Mouse (Mus musculus) hindbrain, embryonic 16.5 days (tissue): ENCODE measurements at regions not wholly inside any gene's neighbourhood (a gene's known extent, or its start where the extent isn't known, plus 50 kb on each side); places are given as distances from the start of the nearest gene placed in this dataset.

Source experiments
- ATAC-seq: fragments of 200-750 bp; cut with Nextera tagmentation; 2 replicates; pipeline ENCODE4 v1.8.0; 2017; ENCODE audit warnings: moderate TSS enrichment, moderate library complexity
- H3K27ac ChIP-seq: fragments of 300-500 bp; sonication (generic); 2 replicates; pipeline ENCODE4 v1.5.1; 2014; ENCODE audit warnings: low read depth, mild to moderate bottlenecking, control low read depth, low read length, moderate library complexity
- H3K27me3 ChIP-seq: fragments of 300-500 bp; sonication (generic); replicated peaks from 2 replicates; pipeline ENCODE4 v1.6.1; 2014; ENCODE audit warnings: low read length; ENCODE audit not compliant: control insufficient read depth, insufficient read depth
- H3K36me3 ChIP-seq: fragments of 300-500 bp; sonication (generic); 2 replicates; pipeline ENCODE4 v1.6.1; 2014; ENCODE audit warnings: mild to moderate bottlenecking, low read length, moderate library complexity, mixed read lengths; ENCODE audit not compliant: control insufficient read depth, insufficient read depth
- H3K4me1 ChIP-seq: fragments of 300-500 bp; sonication (generic); 2 replicates; pipeline ENCODE4 v1.6.1; 2014; ENCODE audit warnings: low read depth, low read length; ENCODE audit not compliant: control insufficient read depth, insufficient read depth
- H3K4me2 ChIP-seq: fragments of 300-500 bp; sonication (generic); 2 replicates; pipeline ENCODE4 v1.6.1; 2014; ENCODE audit warnings: mild to moderate bottlenecking, low read length, control low read depth, moderate library complexity
- H3K4me3 ChIP-seq: fragments of 300-500 bp; sonication (generic); 2 replicates; pipeline ENCODE4 v1.5.1; 2014; ENCODE audit warnings: mild to moderate bottlenecking, low read length, control low read depth, moderate library complexity
- H3K9ac ChIP-seq: fragments of 300-500 bp; sonication (generic); 2 replicates; pipeline ENCODE4 v1.6.1; 2014; ENCODE audit warnings: low read depth, mild to moderate bottlenecking, control low read depth, low read length, moderate library complexity
- H3K9me3 ChIP-seq: fragments of 300-500 bp; sonication (generic); 2 replicates; pipeline ENCODE4 v1.6.1; 2014; ENCODE audit warnings: mild to moderate bottlenecking, low read length, moderate library complexity; ENCODE audit not compliant: control insufficient read depth
- WGBS: fragments of 180-500 bp; shearing (Covaris S2); extraction: QIAGEN DNeasy Blood & Tissue Kit; methylation state at CpG from one replicate; pipeline ENCODE4 v1.1.7; 2014; 5-methylcytosine and 5-hydroxymethylcytosine counted together

- H3K36me3 ChIP-seq = no peaks in the 10 kb centered on the region
- no peaks in the 10 kb centered on the region for H3K9me3 ChIP-seq
- WGBS = 83% methylated on average over 3 of the region's 3 CpGs
- no peak overlapping the region for H3K4me3 ChIP-seq
- H3K4me2 ChIP-seq = no peak overlapping the region
- H3K4me1 ChIP-seq = no peaks in the 10 kb centered on the region
- no peaks in the 10 kb centered on the region for H3K27me3 ChIP-seq
- H3K9ac ChIP-seq = no peak overlapping the region
- ATAC-seq = no peak
- H3K27ac ChIP-seq = no peak overlapping the region
These were observed 202.8 kb downstream of the Il15 start for GRCm38 (mm10) chr8:82200176-82200575.

GRCm38 (mm10) chr8:82196504-82196903 lies 206.5 kb downstream of the Il15 start:
- no peaks in the 10 kb centered on the region for H3K27me3 ChIP-seq
- WGBS = 59% methylated on average over 3 of the region's 3 CpGs
- H3K4me2 ChIP-seq = no peak overlapping the region
- no peak overlapping the region for H3K9ac ChIP-seq
- H3K27ac ChIP-seq = no peak overlapping the region
- no peaks in the 10 kb centered on the region for H3K9me3 ChIP-seq
- no peak overlapping the region for H3K4me3 ChIP-seq
- H3K4me1 ChIP-seq = no peaks in the 10 kb centered on the region
- peak; percentile 81 for ATAC-seq
- H3K36me3 ChIP-seq = no peaks in the 10 kb centered on the region

DNA sequence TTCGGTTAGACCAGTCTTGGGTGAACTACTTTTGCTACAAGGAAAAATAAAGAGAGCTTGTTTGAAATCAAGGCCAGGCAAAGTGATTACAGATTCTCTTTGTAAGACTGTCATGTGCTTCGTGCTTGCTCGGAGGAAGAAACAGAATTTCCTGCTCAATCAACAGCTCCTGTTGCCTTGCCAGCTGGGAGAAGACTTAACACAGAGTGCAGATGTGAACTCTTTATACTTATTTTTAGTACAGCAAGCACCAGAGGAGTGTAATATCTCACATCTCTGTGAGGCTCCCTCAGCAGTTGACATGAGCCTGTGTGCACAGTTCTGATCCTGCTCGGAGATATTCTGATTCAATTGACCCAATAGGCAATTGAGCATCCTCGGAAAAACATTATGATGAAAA lies 207.9 kb downstream of the Il15 start:
- no peaks in the 10 kb centered on the region for H3K36me3 ChIP-seq
- no peak overlapping the region for H3K9ac ChIP-seq
- no peak overlapping the region for H3K27ac ChIP-seq
- H3K4me2 ChIP-seq = no peak overlapping the region
- WGBS = 78% methylated on average over 5 of the region's 5 CpGs
- H3K4me1 ChIP-seq = no peaks in the 10 kb centered on the region
- ATAC-seq = no peak
- no peaks in the 10 kb centered on the region for H3K9me3 ChIP-seq
- H3K4me3 ChIP-seq = no peak overlapping the region
- no peaks in the 10 kb centered on the region for H3K27me3 ChIP-seq

DNA sequence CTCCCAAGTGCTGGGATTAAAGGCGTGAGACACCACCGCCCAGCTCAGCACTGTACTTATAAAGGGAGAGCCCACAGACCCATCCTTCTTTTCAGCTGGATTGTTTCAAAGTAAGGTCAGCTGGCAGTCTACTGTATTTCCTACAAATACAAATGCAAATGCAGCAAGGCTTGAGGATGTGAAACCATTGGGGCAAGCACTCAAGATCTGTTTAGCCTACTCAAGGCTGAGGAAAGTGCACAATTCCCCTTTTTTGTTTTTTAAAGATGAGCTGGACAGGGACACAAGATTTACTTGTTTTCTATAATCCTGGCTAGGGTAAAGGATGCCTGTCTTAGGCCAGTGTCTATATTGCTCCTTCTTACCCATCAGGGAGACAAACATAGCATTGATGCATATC lies 212.0 kb downstream of the Il15 start:
- Histone ChIP-seq H3K9me3 (no peaks in the 10 kb centered on the region), H3K36me3 (no peaks in the 10 kb centered on the region), H3K9ac (no peak overlapping the region), H3K4me3 (no peak overlapping the region), H3K4me1 (no peaks in the 10 kb centered on the region), H3K27me3 (no peaks in the 10 kb centered on the region), H3K27ac (no peak overlapping the region), H3K4me2 (no peak overlapping the region)
- no peak for ATAC-seq
- 100% methylated on average over 2 of the region's 2 CpGs for WGBS

DNA sequence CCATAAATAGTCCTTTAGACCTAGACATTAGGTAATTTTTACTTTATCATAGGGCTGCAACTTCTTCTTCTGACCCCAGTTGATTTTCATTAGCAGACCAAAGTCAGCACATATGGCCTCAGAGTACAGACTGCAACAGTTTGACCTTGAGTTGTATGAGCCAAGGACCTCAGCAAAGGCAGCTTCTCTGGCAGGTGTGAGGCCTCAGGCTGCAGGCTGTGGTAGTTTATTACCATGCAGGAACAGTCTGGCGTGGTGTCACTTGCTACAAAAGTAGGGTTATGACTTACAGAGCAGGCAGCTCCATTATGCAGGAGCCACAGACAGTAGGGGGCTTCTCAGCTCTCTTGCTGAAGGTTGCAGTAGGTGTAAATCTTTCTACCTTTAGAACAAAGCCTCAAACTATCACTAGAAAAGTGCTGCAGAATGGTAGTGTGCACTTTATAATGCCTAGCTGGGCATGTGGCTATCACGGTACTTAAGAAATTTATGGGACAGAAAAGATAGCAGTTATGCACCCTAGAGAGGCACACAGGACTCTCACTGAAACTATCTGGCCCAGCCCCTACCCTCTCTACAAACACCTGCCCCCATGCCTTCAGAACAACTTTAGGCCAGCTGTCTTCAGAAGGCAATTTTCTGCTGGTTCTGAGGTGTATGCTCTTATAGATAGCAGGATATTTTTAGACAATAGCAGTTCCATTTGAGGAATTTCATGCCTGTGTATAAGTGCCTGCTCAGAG lies 215.7 kb downstream of the Il15 start:
- Histone ChIP-seq H3K27ac (no peak overlapping the region), H3K4me3 (no peak overlapping the region), H3K9me3 (no peaks in the 10 kb centered on the region), H3K4me2 (no peak overlapping the region), H3K27me3 (no peaks in the 10 kb centered on the region), H3K4me1 (no peaks in the 10 kb centered on the region), H3K9ac (no peak overlapping the region), H3K36me3 (no peaks in the 10 kb centered on the region)
- WGBS = 68% methylated on average over 2 of the region's 2 CpGs
- ATAC-seq = 0 out of 2 replicates have a peak, but pooled peaks have one; percentile 45

DNA sequence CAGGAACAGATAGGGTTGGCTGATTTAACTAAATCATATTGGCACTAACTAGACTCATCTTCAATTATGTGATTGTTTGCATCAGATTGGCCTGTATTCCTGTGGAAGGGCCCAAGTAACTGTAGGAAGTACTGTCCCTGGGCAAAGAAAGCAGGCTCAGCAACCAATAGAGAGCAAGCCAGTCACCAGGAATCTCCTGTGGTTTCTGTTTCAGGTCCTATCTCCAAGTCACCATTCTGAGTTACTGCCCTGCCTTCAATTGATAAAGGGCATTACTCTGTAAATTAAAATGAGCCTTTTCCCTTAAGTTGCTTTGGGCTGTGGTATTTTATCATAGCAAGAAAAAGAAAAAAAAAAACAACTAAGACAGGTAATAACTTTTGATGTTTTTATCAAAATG lies 219.0 kb downstream of the Il15 start:
- no peak overlapping the region for H3K27ac ChIP-seq
- no peaks in the 10 kb centered on the region for H3K4me1 ChIP-seq
- H3K4me3 ChIP-seq = no peak overlapping the region
- no peak overlapping the region for H3K4me2 ChIP-seq
- H3K9ac ChIP-seq = no peak overlapping the region
- ATAC-seq = no peak
- no peaks in the 10 kb centered on the region for H3K9me3 ChIP-seq
- no peaks in the 10 kb centered on the region for H3K36me3 ChIP-seq
- no peaks in the 10 kb centered on the region for H3K27me3 ChIP-seq
